Mouse (Mus musculus) cerebellum, adult 2 months (tissue): Measurements from ENCODE around the gene Atp8b4.

Experiments
- CTCF ChIP-seq: fragments of 200-500 bp; IDR thresholded peaks from 2 replicates; pipeline ENCODE4 v1.5.1; 2011; ENCODE audit warnings: low read depth, mild to moderate bottlenecking, control low read depth, low read length, moderate library complexity, borderline replicate concordance; ENCODE audit not compliant: insufficient read depth
- POLR2A ChIP-seq: fragments of 200-500 bp; IDR thresholded peaks from 2 replicates; pipeline ENCODE4 v1.6.1; 2011; ENCODE audit warnings: low read length, control low read depth, borderline replicate concordance; ENCODE audit not compliant: insufficient read depth

- TF ChIP-seq POLR2A (no peak), CTCF (no peak)
Measured at GRCm38 (mm10) chr2:126495832-126496695, 4.4 kb downstream of the Atp8b4 start.
